Mouse (Mus musculus): ENCODE results near the gene Olr1. TPM values are rescaled to one million over a fixed set of nuclear protein-coding genes. Genes with fewer than 3 reads are reported as not detected.
A peak's percentile ranks its signal among the peaks of the same experiment; 100 is the strongest.
"Not testable (repeated sequence)": the region's sequence is repeated elsewhere in the genome, so short reads cannot be mapped to it uniquely, and the experiment has no call there.

Gene Olr1
- polyA plus RNA-seq, 1 experiment from 2014 or later: 0.05 TPM

- Histone ChIP-seq H3K9me3 (no peaks in the 10 kb centered on the region), H3K9ac (no peak overlapping the region), H3K4me3 (replicated peaks) (no peak overlapping the region), H3K4me1 (peaks cover 14% of the 10 kb centered on the region), H3K27me3 (replicated peaks) (no peaks in the 10 kb centered on the region), H3K36me3 (no peaks in the 10 kb centered on the region), H3K27ac (no peak overlapping the region), H3K4me2 (no peak overlapping the region)
- no peak for ATAC-seq (ENCODE audit: insufficient read depth, low FRiP score, low read depth)
- 63% methylated on average over 6 of the region's 6 CpGs for WGBS
Observed at GRCm38 (mm10) chr6:129510120-129510911, 3.4 kb upstream of the Olr1 start.

- Histone ChIP-seq H3K27ac (no peak overlapping the region), H3K36me3 (no peaks in the 10 kb centered on the region), H3K4me2 (no peak overlapping the region), H3K4me1 (no peaks in the 10 kb centered on the region), H3K27me3 (replicated peaks) (no peaks in the 10 kb centered on the region), H3K9ac (no peak overlapping the region), H3K9me3 (no peaks in the 10 kb centered on the region), H3K4me3 (replicated peaks) (no peak overlapping the region)
- 91% methylated on average over 2 of the region's 2 CpGs for WGBS
- no peak for ATAC-seq (ENCODE audit: insufficient read depth, low FRiP score, low read depth)
Observed at GRCm38 (mm10) chr6:129503471-129503870, 3.5 kb downstream of the Olr1 start.

- H3K27ac ChIP-seq; H3K9ac ChIP-seq; H3K4me2 ChIP-seq; H3K4me1 ChIP-seq; ATAC-seq (ENCODE audit: insufficient read depth, low FRiP score, low read depth); H3K36me3 ChIP-seq; H3K4me3 ChIP-seq (replicated peaks); H3K9me3 ChIP-seq; H3K27me3 ChIP-seq (replicated peaks): not testable (repeated sequence)
- WGBS: 84% methylated on average over 1 of the region's 1 CpGs
Observed at GRCm38 (mm10) chr6:129499516-129499915, 7.4 kb downstream of the Olr1 start.

- no peak overlapping the region for H3K4me2 ChIP-seq
- H3K9me3 ChIP-seq: no peaks in the 10 kb centered on the region
- ATAC-seq (ENCODE audit: insufficient read depth, low FRiP score, low read depth): no peak
- no peaks in the 10 kb centered on the region for H3K4me1 ChIP-seq
- no peak overlapping the region for H3K9ac ChIP-seq
- H3K27ac ChIP-seq: no peak overlapping the region
- 65% methylated on average over 3 of the region's 3 CpGs for WGBS
- H3K27me3 ChIP-seq (replicated peaks): no peaks in the 10 kb centered on the region
- no peak overlapping the region for H3K4me3 ChIP-seq (replicated peaks)
- no peaks in the 10 kb centered on the region for H3K36me3 ChIP-seq
Observed at GRCm38 (mm10) chr6:129497345-129498218, 9.4 kb downstream of the Olr1 start.

GRCm38 (mm10) chr6:129494924-129495323 lies 12.0 kb downstream of the Olr1 start:
- 77% methylated on average over 4 of the region's 4 CpGs for WGBS
- H3K27me3 ChIP-seq (replicated peaks): no peaks in the 10 kb centered on the region
- no peak for ATAC-seq (ENCODE audit: insufficient read depth, low FRiP score, low read depth)
- no peaks in the 10 kb centered on the region for H3K9me3 ChIP-seq
- H3K9ac ChIP-seq: no peak overlapping the region
- no peak overlapping the region for H3K27ac ChIP-seq
- no peak overlapping the region for H3K4me3 ChIP-seq (replicated peaks)
- no peak overlapping the region for H3K4me2 ChIP-seq
- no peaks in the 10 kb centered on the region for H3K4me1 ChIP-seq
- no peaks in the 10 kb centered on the region for H3K36me3 ChIP-seq

- Histone ChIP-seq H3K27me3 (replicated peaks) (no peaks in the 10 kb centered on the region), H3K9ac (no peak overlapping the region), H3K4me2 (no peak overlapping the region), H3K4me1 (no peaks in the 10 kb centered on the region), H3K36me3 (no peaks in the 10 kb centered on the region), H3K4me3 (replicated peaks) (no peak overlapping the region), H3K9me3 (no peaks in the 10 kb centered on the region), H3K27ac (no peak overlapping the region)
- ATAC-seq (ENCODE audit: insufficient read depth, low FRiP score, low read depth): no peak
- WGBS: 57% methylated on average over 8 of the region's 8 CpGs
Observed at GRCm38 (mm10) chr6:129480089-129480958, 26.6 kb downstream of the Olr1 start.

GRCm38 (mm10) chr6:129476404-129477126 lies 30.4 kb downstream of the Olr1 start:
- Histone ChIP-seq H3K27ac (no peak overlapping the region), H3K4me1 (no peaks in the 10 kb centered on the region), H3K9me3 (no peaks in the 10 kb centered on the region), H3K4me2 (no peak overlapping the region), H3K36me3 (no peaks in the 10 kb centered on the region), H3K4me3 (replicated peaks) (no peak overlapping the region), H3K27me3 (replicated peaks) (no peaks in the 10 kb centered on the region), H3K9ac (no peak overlapping the region)
- ATAC-seq (ENCODE audit: insufficient read depth, low FRiP score, low read depth): no peak
- WGBS: 30% methylated on average over 13 of the region's 13 CpGs

GRCm38 (mm10) chr6:129472627-129473026 lies 34.3 kb downstream of the Olr1 start:
- WGBS: 82% methylated on average over 5 of the region's 5 CpGs
- H3K4me3 ChIP-seq (replicated peaks): no peak overlapping the region
- no peaks in the 10 kb centered on the region for H3K9me3 ChIP-seq
- no peaks in the 10 kb centered on the region for H3K4me1 ChIP-seq
- ATAC-seq (ENCODE audit: insufficient read depth, low FRiP score, low read depth): no peak
- no peak overlapping the region for H3K9ac ChIP-seq
- H3K4me2 ChIP-seq: no peak overlapping the region
- no peaks in the 10 kb centered on the region for H3K27me3 ChIP-seq (replicated peaks)
- no peak overlapping the region for H3K27ac ChIP-seq
- H3K36me3 ChIP-seq: no peaks in the 10 kb centered on the region

GRCm38 (mm10) chr6:129471386-129471785 lies 35.6 kb downstream of the Olr1 start:
- no peaks in the 10 kb centered on the region for H3K36me3 ChIP-seq
- no peaks in the 10 kb centered on the region for H3K9me3 ChIP-seq
- H3K4me1 ChIP-seq: no peaks in the 10 kb centered on the region
- H3K4me3 ChIP-seq (replicated peaks): no peak overlapping the region
- 85% methylated on average over 6 of the region's 6 CpGs for WGBS
- no peak overlapping the region for H3K27ac ChIP-seq
- H3K27me3 ChIP-seq (replicated peaks): no peaks in the 10 kb centered on the region
- H3K4me2 ChIP-seq: no peak overlapping the region
- ATAC-seq (ENCODE audit: insufficient read depth, low FRiP score, low read depth): no peak
- H3K9ac ChIP-seq: no peak overlapping the region

GRCm38 (mm10) chr6:129451411-129452039 lies 55.4 kb downstream of the Olr1 start, which contains the start of gene Clec1a:
Gene Clec1a, minus strand, starts transcription at chr6:129452000.
- no peak for ATAC-seq (ENCODE audit: insufficient read depth, low FRiP score, low read depth)
- H3K27ac ChIP-seq: no peak within 1 kb of the TSS
- no peak within 1 kb of the TSS for H3K4me3 ChIP-seq (replicated peaks)
- H3K4me2 ChIP-seq: peak within 1 kb of the TSS; percentile 8; the same call in 1 of the 2 replicates
- H3K4me1 ChIP-seq: no peaks in the 10 kb centered on the region
- H3K9me3 ChIP-seq: no peaks in the 10 kb centered on the region
- no peaks in the 10 kb centered on the region for H3K36me3 ChIP-seq
- no peak within 1 kb of the TSS for H3K9ac ChIP-seq
- 55% methylated on average over 13 of the region's 13 CpGs for WGBS
- H3K27me3 ChIP-seq (replicated peaks): no peaks in the 10 kb centered on the region

GRCm38 (mm10) chr6:129449743-129450142 lies 57.2 kb downstream of the Olr1 start:
- Histone ChIP-seq H3K9ac (no peak overlapping the region), H3K4me3 (replicated peaks) (no peak overlapping the region), H3K9me3 (no peaks in the 10 kb centered on the region), H3K4me2 (no peak overlapping the region), H3K27me3 (replicated peaks) (no peaks in the 10 kb centered on the region), H3K4me1 (no peaks in the 10 kb centered on the region), H3K27ac (no peak overlapping the region), H3K36me3 (no peaks in the 10 kb centered on the region)
- WGBS: 70% methylated on average over 6 of the region's 6 CpGs
- no peak for ATAC-seq (ENCODE audit: insufficient read depth, low FRiP score, low read depth)

All from stomach, embryonic 15.5 days (tissue).